Mouse (Mus musculus) midbrain, embryonic 12.5 days (tissue): ENCODE results near the gene Il2ra. TPM values are rescaled to one million over a fixed set of nuclear protein-coding genes. Genes with fewer than 3 reads are reported as not detected.

Experiments used
- polyA plus RNA-seq: library from polyadenylated mRNA; unstranded; fragments of >200 nt; fragmentation: Nextera tagmentation; extraction: Ambion mirVana; gene quantifications from 2 replicates; pipeline ENCODE4 v1.2.1, GENCODE M21; 2016

Il2ra gene
- polyA plus RNA-seq, 1 experiment from 2014 or later: 0.04 TPM

Other genes starting within 250 kb of the Il2ra start
- 14.9 and 16.3 TPM in 2 replicates for gene Pfkfb3, start 88.7 kb upstream of the Il2ra start, polyA plus RNA-seq
- gene Rbm17, start 38.7 kb upstream of the Il2ra start, polyA plus RNA-seq: 166 and 173 TPM in 2 replicates
- gene Gm17490, start 16.5 kb upstream of the Il2ra start, polyA plus RNA-seq: not detected in 2 replicates
- gene Il15ra, start 62.5 kb downstream of the Il2ra start, polyA plus RNA-seq: 0.82 and 0.91 TPM in 2 replicates
- gene Fbh1, start 134.8 kb downstream of the Il2ra start, polyA plus RNA-seq: 154 and 165 TPM in 2 replicates
- 55.0 and 55.5 TPM in 2 replicates for gene Ankrd16, start 135.1 kb downstream of the Il2ra start, polyA plus RNA-seq